Mouse (Mus musculus): ENCODE data around the gene Hpn. TPM values are rescaled to one million over a fixed set of nuclear protein-coding genes. Genes with fewer than 3 reads are reported as not detected.

The Hpn gene
- 10 to 100 TPM; 15.2 to 21.0 (median 17.7) TPM for total RNA-seq (2022)

DNA sequence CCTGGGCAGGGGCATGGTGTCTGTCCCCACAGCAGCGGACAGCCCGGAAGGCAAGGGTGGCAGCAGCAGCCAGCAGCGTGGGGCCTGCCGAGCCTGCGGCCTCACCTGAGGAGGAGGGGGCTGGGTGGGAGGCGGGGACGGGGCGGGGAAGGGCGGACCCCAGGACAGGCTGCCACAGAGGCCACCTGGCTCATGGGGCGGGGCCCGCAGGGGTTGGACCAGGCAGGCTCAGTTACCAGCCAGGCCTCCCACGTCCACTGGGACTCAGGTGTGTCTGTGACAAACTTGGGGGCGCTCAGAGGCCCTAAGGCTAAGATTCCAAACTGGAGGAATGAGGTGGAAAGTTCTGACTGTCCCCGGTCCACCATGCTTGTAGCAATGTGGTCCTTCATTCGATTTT is at the start of gene Hpn:
Gene Hpn (minus strand): TSS at position 109 of the 400 bp plus-strand sequence.
- DNase-seq (ENCODE audit: low spot score in 2 of 2) = peak in 1 of 2 experiments; percentile 10

DNA sequence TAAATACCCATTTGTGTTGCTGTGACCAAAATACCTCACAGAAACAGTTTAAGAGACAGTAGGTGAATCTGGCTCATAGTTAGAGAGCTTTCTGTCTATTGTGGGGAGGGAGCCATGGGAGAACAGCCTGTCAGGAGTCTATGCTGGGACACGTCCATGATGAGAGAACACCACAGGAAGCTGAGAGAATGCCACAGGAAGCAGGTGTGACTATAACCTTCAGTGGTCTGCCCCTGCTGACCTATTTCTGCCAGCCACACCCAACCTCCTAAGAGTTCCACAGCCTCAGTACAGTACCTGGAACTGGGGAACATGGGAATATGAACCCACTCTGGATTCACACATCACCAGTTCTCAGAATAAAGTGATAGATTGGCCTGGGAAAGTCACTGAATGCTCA is 49.7 kb upstream of the Hpn start:
- no peak for DNase-seq (ENCODE audit: low spot score in 2 of 2)

DNA sequence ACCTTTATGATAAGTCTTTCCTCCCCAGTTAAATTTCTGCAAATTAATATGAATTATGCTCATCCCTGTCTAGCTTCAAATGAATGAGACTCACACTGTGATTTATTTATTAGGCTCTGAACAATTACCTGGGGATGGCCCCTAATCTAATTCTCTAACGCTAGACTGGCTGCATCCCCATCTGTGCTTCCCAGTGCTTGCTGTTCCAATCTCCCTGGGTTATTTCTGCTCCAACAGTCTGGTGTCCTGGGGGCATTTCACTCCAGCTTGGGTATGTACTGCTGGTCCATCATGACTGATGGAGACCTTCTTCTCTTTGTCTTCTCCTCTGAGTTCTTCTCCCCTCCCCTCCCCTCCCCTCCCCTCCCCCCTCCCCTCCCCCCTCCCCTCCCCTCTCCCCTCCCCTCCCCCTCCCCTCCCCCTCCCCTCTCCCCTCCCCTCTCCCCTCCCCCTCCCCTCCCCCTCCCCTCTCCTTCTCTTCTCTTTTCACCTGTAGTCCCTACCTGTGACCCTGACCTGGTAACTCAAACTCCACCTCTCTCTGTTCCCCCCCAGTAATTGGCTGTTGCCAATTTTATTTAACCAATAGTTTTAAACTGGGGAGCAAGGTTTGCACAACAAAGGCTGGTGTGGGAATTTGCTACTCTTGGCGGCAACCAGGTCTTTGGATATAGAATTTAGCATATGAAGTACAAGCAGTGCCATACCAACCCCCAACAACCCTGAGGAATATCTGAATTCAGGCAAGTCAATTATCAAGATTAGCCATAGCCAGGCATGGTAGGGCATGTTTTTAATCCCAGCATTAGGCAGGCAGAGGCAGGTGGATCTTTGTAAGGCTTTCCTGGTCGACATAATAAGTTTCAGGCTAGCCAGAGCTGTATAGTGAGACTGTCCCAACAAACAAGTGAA is 48.8 kb upstream of the Hpn start:
- DNase-seq (ENCODE audit: low spot score in 2 of 2) = no peak

DNA sequence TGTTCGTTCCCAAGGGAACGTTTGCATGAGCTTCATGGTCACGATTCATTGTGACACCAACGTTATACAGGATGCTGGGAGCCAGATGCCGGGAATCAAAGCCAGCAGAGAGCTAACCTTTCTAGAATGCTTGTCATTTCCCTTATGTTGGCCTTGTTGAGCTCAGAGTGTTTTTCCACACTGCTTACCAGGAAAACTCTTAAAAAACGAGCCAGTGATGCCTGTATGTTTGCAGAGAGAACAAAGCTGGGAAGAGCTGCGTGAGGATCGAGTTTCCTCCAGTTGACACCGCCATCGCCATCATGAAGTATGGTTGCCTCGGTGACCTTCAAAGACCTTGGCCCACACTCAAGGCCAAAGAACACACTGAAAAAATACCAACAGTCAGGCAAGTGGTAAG is 47.2 kb upstream of the Hpn start:
- DNase-seq (ENCODE audit: low spot score in 2 of 2) = no peak

DNA sequence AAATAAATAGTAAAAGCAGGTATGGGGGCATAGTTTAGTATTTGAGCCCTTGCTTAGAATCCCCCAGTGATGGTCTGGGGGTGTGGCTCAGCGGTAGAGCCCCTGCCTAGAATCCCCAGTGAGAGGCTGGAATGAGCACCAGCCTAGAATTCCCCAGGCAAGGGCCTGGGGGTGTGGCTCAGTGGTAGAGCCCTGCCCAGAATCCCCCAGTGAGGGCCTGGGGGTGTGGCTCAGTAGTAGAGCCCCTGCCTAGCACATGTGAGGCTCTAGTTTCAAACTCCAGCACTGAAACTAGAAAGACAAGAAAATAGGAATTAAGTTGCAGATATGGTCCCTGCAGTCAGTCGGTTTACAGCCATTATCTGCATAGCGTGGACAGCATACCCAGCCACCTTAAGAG is 46.7 kb upstream of the Hpn start:
- no peak for DNase-seq (ENCODE audit: low spot score in 2 of 2)

DNA sequence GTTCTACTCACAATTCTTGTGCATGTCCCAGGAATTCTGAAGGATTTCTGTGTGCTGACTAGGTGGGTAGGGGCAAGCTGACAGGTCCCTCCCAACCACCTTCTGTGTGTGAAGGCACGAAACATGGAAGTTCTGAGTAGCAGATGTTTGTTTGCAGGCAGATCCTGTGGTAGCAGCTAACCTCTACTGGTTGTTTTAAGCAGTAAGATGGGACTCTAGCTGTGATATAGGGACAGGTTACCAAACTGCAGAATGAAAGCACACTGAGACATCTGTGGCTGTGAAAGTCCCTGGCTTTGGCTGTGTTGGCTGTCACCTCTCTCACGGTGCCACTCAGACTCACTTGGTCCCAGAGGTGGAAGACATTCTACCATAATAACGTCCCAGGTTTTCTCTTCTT is 46.2 kb upstream of the Hpn start:
- no peak for DNase-seq (ENCODE audit: low spot score in 2 of 2)

DNA sequence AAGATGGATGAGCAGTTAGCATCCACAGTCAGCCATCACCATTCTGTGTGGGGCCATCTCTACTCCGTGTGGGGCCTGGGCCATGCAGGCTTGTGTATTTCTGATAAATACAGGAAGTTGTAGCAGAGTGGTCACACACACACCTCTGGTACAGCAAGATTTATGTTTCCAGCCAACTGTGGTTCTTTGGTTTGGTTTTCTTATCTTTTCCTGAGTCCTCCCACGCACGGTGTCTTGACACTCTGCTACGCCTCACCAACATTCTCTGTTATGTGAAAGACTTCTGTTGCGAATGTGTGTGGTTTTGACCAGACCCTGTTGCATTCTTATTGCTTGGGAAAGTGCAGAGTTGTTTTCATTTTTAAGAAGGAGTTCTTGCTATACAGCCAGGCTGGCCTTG is 45.7 kb upstream of the Hpn start:
- DNase-seq (ENCODE audit: low spot score in 2 of 2) = no peak

DNA sequence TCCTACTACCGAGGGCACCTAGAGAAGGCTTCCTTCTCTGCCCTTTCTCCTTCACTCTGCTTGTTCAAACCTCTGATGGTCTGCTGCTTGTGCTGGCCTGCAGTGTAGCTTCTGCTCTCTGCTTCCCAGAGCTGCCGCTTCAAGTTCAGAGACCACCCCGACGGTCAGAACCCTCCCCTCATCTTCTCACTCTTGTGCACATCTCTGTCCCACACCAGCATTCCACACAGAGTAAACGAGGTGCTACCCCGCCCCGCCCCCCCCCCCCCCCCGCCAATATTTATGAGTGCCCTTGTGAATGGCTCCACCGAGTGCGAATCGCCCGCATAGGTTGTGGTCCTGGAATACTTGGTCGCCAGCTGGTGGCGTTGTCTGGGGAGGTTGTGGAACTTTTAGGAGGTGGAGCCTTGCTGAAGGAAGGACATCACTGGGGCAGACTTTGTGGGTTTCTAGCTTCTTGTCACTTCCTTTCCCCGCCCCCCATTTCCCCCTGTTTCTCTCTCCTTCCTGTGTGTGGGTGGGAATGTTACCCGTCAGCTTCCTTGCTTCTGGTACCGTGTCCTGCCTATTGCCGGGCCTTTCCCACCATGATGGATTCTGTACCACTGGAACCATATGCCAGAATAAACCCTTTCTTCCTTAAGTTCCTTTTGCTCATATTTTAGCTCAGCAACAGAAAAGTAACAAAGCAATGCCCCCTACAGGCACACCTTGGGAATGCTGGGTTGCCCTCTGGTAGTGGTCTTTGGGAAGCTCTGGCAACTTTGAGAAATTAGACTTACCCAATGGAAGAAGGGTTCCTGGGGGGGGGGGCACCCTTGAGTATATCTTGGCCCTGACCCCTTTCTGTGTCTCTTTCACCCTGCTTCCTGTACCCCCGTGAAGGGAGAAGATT is 41.2 kb upstream of the Hpn start:
- peak in 1 of 2 experiments; percentile 17 for DNase-seq (ENCODE audit: low spot score in 2 of 2)

DNA sequence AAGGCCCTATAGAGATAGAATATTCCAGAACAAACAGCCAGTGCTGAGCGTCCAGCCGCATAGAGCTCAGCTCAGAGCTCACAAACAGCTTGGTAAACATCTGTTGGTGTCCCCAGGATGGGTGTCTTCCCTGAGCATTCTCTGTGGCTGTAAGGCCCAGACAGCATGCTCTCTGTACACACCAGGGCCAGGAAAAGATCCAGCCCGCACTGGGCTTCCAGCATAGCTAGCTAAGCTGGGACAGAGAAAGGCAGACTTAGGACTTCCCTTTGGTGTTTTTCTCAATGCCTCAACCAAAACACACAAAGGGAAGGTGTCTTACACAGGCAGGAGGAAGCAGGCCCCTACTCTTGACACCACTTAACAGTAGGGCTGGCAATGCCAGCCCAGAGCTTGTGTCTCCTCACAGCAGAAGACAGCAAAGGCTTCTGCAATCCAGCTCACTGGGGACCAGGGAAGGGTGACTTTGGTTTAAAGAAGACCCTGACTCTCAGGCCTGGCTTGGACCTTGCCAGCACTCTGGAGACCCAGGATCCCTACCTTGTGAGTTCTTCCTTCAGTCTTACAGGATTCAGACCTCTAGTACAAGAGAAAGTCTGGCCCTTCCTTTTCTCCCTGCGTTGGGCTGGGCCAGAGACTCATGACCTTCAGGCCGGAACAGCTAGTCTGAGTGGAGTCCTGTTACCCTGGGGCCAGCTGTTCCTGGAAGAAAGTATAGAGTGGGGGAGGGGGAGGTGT is 40.4 kb upstream of the Hpn start, which contains the start of gene Gramd1a:
Gene Gramd1a (minus strand): TSS at position 601 of the 738 bp plus-strand sequence.
- peak; percentile 52 to 55 for DNase-seq (ENCODE audit: low spot score in 2 of 2)

DNA sequence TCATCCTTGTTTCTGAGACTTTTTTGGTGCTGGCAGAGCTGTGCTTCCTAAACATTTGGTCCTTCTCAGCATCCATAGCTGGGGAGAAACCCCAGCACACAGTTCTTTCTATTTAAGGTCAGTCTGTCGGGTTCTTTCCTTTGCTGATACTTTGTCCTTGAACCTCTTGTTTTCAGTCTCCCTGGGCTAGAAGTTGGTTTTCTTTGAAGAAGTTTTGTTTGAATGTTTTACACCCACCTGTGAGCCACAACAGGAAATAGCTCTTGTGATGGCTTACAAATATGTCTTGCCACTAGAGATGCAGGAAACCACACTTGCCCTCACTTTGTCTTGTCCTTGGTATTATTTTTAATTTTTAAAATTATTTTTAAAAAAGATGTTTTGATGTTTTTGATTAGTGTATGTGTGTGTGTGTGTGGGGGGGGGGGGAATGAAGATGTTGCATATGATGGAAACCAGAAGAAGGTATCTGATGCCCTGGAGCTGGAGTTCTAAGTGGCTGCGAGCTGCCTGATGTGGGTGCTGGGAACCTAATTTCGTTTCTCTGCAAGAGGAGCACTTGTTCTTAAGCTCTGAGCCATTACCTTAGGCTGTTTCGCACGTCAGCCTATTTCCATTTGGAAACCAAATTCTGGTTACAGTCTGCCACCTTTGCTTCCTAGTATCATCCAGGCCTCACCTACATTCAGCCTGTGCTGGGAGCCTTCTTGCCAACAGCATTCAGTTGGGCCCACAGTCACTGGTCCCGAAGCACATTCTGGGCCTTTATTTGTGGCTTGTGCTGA is 38.6 kb upstream of the Hpn start:
- DNase-seq (ENCODE audit: low spot score in 2 of 2) = no peak

DNA sequence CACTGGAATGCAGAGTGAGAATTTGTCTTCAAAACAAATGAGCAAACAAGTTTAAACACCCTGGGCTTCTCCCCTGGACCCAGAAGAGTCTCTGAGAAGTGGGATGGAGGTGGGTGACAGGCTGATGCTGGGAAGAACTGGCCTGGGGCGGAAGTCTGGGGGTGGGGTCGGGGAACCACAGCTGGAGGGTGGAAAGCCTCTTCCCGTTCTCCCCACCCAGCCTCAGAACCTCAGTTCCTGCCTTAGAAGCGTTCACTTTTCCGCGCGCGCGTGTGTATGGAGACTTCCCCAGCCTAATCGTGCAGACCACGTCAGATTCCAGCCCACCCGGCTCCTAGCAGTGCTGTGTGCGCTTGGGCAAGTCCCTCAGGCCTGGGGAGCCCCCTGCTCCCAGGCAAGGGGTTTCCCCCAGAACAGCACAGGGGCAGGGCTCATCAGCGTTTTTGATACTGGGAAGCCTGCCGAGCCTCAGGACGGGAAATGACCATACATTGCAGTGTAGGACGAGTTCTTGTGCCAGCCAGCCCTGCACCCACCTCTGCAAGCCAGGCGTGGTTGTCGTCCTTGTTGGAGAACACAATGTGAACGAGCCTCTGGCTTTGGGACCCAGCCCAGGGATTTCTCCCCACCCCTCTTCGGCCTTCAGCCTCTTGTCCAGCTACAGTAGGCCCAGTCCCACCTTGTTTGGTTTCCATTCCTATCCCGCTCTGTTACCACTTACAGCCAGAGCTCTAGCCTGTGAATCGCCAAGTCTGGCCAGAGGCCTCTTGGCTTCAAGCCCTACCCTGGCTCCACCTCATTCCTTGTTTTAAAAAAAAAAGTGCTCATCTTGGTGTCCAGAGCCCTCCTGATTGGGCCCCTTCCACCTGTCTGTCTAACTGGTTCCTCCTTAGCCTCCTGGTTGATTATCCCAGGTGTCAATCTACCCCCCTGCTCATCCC is 36.5 kb upstream of the Hpn start:
- DNase-seq (ENCODE audit: low spot score in 2 of 2) = peak; percentile 44

DNA sequence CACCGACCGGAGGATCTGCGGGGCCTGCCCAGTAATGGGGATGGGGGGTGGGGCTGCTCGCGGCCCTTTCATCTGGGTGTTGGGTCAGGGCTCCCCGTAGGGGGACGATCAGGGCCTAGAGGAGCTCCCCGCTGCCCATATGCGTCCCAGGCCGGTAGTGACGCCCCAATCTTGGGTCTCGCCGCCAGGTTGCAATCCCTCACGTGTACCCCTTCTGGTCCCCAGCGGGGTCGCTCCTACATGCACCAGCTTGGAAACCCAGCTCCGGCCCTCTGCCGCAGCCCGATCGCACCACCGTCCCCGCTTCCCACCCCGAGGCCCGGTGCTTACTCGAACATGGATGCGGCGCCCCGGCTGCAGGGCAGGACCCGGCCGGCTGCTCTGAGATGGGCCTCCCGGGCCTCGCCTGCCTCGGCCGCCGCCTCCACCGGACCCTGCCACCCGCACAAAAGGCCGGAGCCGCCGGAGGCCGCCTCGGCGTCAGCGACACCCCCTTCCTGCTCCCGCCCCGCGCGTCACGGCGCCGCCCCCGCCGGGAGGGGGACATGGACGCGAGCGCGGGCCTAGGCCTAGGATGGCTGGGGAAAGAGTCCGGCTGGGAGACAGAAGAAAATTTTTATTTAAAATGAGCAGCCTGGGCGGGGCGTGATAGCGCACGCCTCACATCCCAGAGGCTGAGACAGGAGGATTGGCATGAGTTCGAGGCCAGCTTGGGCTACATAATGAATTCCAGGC is 35.6 kb upstream of the Hpn start:
- peak; percentile 79 for DNase-seq (ENCODE audit: low spot score in 2 of 2)

DNA sequence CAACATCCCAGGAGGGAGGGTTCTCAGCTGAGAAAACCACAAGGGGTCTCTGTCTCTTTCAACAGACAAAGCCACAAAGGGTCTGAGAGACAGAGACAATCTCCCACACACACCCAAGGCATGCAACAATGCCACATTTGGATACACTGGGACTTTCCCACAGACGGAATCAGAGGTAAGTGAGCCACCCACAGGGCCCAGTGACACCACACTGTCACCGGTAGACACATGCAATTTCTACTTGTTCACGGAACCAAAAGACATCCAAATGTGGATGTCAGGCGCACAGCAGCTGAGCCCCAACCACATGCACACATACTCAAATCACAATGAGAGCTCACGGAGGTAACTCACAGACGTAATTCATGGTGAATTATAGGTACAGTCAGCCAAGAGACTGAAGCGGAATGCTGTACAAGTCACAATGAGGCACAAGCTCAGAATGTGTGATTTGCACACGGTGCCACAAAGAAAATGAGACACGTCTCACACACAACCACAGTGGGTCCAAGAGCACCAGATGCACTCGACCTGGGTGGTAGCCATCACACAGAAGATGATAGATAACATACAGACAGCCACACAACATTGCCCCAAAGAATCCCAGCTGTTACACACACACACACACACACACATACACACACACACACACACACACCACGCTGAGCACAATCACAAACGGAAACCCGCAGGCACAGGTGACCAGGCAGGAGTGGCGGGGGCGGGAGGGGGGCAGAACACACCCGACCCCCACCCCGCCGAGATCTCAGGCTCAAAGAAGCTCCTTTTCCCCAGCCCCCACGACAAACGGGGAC is 34.9 kb upstream of the Hpn start:
- no peak for DNase-seq (ENCODE audit: low spot score in 2 of 2)

DNA sequence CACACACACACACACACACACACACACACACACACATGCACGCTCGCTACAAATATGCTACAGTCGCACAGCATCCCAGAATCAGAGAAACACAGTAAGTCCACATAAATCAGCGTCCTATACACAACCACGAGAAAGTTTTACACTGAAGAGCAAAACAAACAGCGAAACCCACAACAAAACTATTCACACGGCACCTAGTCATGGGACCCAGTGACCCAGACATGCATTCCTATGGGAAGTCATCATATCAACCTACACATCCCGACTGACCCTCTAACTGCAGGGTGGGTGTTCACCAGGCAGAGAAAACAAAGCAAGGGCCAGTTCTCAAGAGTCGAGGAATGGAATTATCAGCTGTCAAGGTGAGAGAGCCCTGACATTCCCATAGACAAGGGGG is 34.2 kb upstream of the Hpn start:
- DNase-seq (ENCODE audit: low spot score in 2 of 2) = no peak

DNA sequence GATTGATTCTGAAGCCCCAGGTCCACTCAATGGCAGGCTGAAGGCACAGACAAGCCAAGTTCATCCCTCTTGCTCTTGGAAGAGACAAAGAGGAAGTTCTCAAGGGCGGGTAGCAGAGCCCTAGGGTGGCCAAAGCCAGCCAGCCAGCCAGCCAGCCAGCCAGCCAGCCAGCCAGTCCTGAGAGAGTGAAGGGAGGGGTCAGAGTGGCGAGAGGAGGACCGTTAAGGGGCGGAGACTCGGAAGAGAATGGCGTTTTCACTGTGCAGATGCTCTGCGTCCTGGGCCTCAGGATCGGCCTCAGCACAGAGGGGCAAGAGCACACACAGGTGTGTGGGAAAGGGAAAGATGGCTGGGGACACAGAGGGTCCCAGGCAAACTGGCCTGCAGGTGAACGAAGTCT is 33.7 kb upstream of the Hpn start:
- peak in 1 of 2 experiments; percentile 49 for DNase-seq (ENCODE audit: low spot score in 2 of 2)

DNA sequence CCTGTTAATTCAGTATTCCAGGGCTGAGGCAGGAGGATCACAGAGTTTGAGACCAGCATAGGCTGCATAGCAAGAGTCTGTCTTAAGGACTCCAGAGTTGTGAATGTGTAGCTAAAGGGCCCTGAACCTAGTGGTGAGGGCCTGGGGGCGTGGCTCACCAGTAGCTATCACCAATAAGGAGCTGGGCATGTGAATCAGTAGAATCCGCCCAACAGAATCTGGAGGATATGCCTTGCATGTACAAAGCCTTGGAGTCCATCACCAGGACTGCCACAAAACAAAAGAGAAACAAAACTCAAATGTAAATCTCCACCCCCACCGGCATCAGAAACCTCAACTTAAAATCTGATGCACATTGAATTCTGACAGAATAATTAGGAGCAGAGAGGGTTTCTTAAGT is 33.0 kb upstream of the Hpn start:
- no peak for DNase-seq (ENCODE audit: low spot score in 2 of 2)

DNA sequence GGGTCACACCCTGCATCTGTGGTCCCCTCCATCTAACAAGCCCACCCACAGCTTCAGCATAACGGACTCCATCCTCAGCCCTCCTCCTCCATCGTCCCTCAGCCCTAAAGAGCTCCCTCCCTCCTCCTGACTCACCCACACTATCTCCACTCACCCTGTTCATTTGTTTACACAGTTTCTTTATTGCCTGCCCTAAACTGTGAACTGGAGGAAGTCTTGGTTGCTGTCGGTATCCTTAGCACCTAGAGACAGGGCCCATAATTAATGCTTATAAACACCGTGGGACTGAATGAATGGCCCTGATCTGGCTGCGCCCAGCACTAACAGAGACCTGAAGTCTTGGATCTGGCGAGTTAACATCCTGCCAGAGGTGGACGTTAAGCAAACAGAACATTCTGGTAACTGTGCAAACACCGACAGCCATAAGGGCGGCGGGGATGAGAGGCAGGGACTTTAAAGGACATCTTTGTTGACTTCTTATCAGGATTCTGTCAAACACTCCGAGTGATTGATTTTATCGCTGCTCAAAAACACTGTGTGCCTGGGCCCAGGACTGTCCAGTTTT is 30.6 kb upstream of the Hpn start:
- DNase-seq (ENCODE audit: low spot score in 2 of 2) = no peak

DNA sequence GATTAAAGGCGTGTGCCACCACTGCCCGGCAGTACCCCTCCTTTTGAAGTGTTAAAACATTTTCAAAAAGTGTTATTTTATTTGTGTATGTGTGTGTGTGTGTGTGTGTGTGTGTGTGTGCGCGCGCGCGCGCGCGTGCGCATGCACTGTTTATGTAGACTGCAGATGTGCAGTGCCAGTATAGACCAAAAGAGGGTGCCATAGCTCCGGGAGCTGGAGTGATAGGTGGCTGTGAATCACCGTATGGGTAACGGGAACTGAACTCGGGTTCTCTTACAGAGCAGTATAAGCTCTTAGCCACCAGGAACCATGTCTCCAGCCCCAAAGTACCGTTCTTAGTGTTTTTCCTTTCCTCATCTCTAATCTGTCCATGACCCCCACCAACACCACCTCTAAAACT is 29.8 kb upstream of the Hpn start:
- no peak for DNase-seq (ENCODE audit: low spot score in 2 of 2)
